Mouse (Mus musculus): Measurements from ENCODE around the gene Myl6. TPM values are rescaled to one million over a fixed set of nuclear protein-coding genes. Genes with fewer than 3 reads are reported as not detected.

Gene Myl6
- polyA plus RNA-seq, 1 experiment from 2014 or later = 852 TPM

DNA sequence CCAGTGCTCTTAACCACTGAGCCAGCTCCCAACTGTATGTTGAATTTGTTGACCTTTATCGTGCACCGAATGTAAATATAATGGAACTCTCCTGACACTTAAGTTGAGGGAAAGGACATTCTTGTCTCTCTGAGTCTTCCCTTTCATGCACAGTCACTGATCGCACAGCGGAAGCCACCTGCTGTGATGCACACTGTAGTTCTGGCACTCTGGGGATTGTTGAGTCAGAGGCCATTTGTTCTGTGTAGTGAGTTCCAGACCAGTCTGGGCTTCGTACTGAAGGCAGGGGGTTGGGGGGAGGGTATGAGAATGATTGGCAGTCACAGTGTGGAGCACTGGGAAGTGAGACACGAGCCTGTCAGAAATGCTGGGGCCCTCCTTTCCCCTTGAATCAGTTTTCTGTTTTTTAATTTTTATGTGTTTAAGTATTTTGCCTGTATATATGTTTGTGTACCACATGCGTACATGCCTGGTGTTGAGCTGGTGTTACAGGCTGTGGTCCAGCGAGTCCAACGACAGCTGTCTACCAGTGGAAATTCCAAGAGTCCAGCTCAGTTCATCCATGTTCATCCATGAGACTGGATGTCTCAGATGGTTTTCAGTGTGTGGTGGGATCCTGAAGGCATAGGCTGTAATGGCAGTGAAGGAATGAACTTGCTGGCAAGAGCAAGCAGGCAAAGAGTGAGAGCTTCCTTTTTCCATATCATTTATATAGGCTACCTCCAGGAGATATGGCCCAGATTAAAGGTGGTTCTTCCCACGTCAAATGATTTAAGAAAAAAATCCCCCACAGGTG, 52.4 kb downstream of the Myl6 start:
- Histone ChIP-seq H3K27me3 (ENCODE audit: control insufficient read depth, insufficient read depth, low read depth, low read length) (no peaks in the 10 kb centered on the region), H3K9me3 (replicated peaks; ENCODE audit: control insufficient read depth, low read length, poor library complexity, severe bottlenecking) (no peaks in the 10 kb centered on the region), H3K4me3 (ENCODE audit: low read depth, low read length) (no peak overlapping the region), H3K27ac (ENCODE audit: low read length) (no peak overlapping the region), H3K4me1 (ENCODE audit: control insufficient read depth, insufficient read depth, low read length) (no peaks in the 10 kb centered on the region), H3K4me2 (ENCODE audit: low read length) (no peak overlapping the region), H3K9ac (ENCODE audit: low read depth, low read length) (no peak overlapping the region), H3K36me3 (ENCODE audit: control insufficient read depth, insufficient read depth, low read length) (peaks cover 23% of the 10 kb centered on the region)
- ATAC-seq = 0 out of 2 replicates have a peak, but pooled peaks have one; percentile 36
- 85% methylated on average over 10 of the region's 10 CpGs for WGBS

Small RNAs within 50 kb of the gene (microRNA-seq; reads per million reads assigned to microRNA genes)
- gene Mir6916 (not detected), gene Mir8105 (1.0 reads per million)

Other genes starting within 250 kb of the Myl6 start
- gene Apon, start 240.0 kb downstream of the Myl6 start, polyA plus RNA-seq (2015; fragmentation: Nextera tagmentation; extraction: Ambion mirVana) = 0.11 TPM in 1 of 2 replicates, not detected in the other
- gene Apof, start 225.5 kb downstream of the Myl6 start, polyA plus RNA-seq (2015; fragmentation: Nextera tagmentation; extraction: Ambion mirVana) = not detected in 2 replicates
- gene Stat2, start 223.6 kb downstream of the Myl6 start, polyA plus RNA-seq (2015; fragmentation: Nextera tagmentation; extraction: Ambion mirVana) = 20.4 and 20.9 TPM in 2 replicates
- 0.14 and 0.15 TPM in 2 replicates for gene Il23a, start 195.4 kb downstream of the Myl6 start, polyA plus RNA-seq (2015; fragmentation: Nextera tagmentation; extraction: Ambion mirVana)
- gene Pan2, start 190.8 kb downstream of the Myl6 start, polyA plus RNA-seq (2015; fragmentation: Nextera tagmentation; extraction: Ambion mirVana) = 20.8 and 22.3 TPM in 2 replicates
- 185 and 191 TPM in 2 replicates for gene Cnpy2, start 171.7 kb downstream of the Myl6 start, polyA plus RNA-seq (2015; fragmentation: Nextera tagmentation; extraction: Ambion mirVana)
- 247 and 265 TPM in 2 replicates for gene Cs, start 156.4 kb downstream of the Myl6 start, polyA plus RNA-seq (2015; fragmentation: Nextera tagmentation; extraction: Ambion mirVana)
- 36.8 and 40.3 TPM in 2 replicates for gene Coq10a, start 125.1 kb downstream of the Myl6 start, polyA plus RNA-seq (2015; fragmentation: Nextera tagmentation; extraction: Ambion mirVana)
- gene Ankrd52, start 117.0 kb downstream of the Myl6 start, polyA plus RNA-seq (2015; fragmentation: Nextera tagmentation; extraction: Ambion mirVana) = 9.9 and 13.6 TPM in 2 replicates
- 0.10 TPM in 1 of 2 replicates, not detected in the other for gene Slc39a5, start 92.9 kb downstream of the Myl6 start, polyA plus RNA-seq (2015; fragmentation: Nextera tagmentation; extraction: Ambion mirVana)
- gene Nabp2, start 82.7 kb downstream of the Myl6 start, polyA plus RNA-seq (2015; fragmentation: Nextera tagmentation; extraction: Ambion mirVana) = 141 and 150 TPM in 2 replicates
- 105 and 108 TPM in 2 replicates for gene Rnf41, start 82.5 kb downstream of the Myl6 start, polyA plus RNA-seq (2015; fragmentation: Nextera tagmentation; extraction: Ambion mirVana)
- 185 and 195 TPM in 2 replicates for gene Smarcc2, start 34.9 kb downstream of the Myl6 start, polyA plus RNA-seq (2015; fragmentation: Nextera tagmentation; extraction: Ambion mirVana)
- 5.3 and 6.4 TPM in 2 replicates for gene Myl6b, start 4.5 kb upstream of the Myl6 start, polyA plus RNA-seq (2015; fragmentation: Nextera tagmentation; extraction: Ambion mirVana)
- 8.8 and 8.9 TPM in 2 replicates for gene Esyt1, start 31.7 kb upstream of the Myl6 start, polyA plus RNA-seq (2015; fragmentation: Nextera tagmentation; extraction: Ambion mirVana)
- 17.8 and 19.7 TPM in 2 replicates for gene Zc3h10, start 53.6 kb upstream of the Myl6 start, polyA plus RNA-seq (2015; fragmentation: Nextera tagmentation; extraction: Ambion mirVana)
- 1,924 and 2,018 TPM in 2 replicates for gene Rpl41, start 55.2 kb upstream of the Myl6 start, polyA plus RNA-seq (2015; fragmentation: Nextera tagmentation; extraction: Ambion mirVana)
- gene Pa2g4, start 71.8 kb upstream of the Myl6 start, polyA plus RNA-seq (2015; fragmentation: Nextera tagmentation; extraction: Ambion mirVana) = 124 and 125 TPM in 2 replicates
- gene Erbb3, start 95.5 kb upstream of the Myl6 start, polyA plus RNA-seq (2015; fragmentation: Nextera tagmentation; extraction: Ambion mirVana) = 0.41 and 0.47 TPM in 2 replicates
- gene Rps26, start 132.6 kb upstream of the Myl6 start, polyA plus RNA-seq (2015; fragmentation: Nextera tagmentation; extraction: Ambion mirVana) = 295 and 315 TPM in 2 replicates
- 23.1 and 23.5 TPM in 2 replicates for gene Ikzf4, start 151.8 kb upstream of the Myl6 start, polyA plus RNA-seq (2015; fragmentation: Nextera tagmentation; extraction: Ambion mirVana)
- 13.4 and 13.7 TPM in 2 replicates for gene Suox, start 179.9 kb upstream of the Myl6 start, polyA plus RNA-seq (2015; fragmentation: Nextera tagmentation; extraction: Ambion mirVana)
- 119 and 128 TPM in 2 replicates for gene Rab5b, start 202.1 kb upstream of the Myl6 start, polyA plus RNA-seq (2015; fragmentation: Nextera tagmentation; extraction: Ambion mirVana)
- 0.37 and 0.77 TPM in 2 replicates for gene Pmel, start 210.1 kb upstream of the Myl6 start, polyA plus RNA-seq (2015; fragmentation: Nextera tagmentation; extraction: Ambion mirVana)
- gene Cdk2, start 210.9 kb upstream of the Myl6 start, polyA plus RNA-seq (2015; fragmentation: Nextera tagmentation; extraction: Ambion mirVana) = 14.6 and 15.0 TPM in 2 replicates